Mouse (Mus musculus) intestine, embryonic 16.5 days (tissue): ENCODE results near the gene Mtfr1l. TPM values are rescaled to one million over a fixed set of nuclear protein-coding genes. Genes with fewer than 3 reads are reported as not detected.

Experiments
- ATAC-seq: fragments of 200-750 bp; cut with Nextera tagmentation; 2 replicates; pipeline ENCODE4 v1.8.0; 2017; ENCODE audit warnings: moderate TSS enrichment, moderate library complexity
- H3K27ac ChIP-seq: fragments of 300-500 bp; sonication (generic); 2 replicates; pipeline ENCODE4 v1.5.1; 2014; ENCODE audit warnings: mild to moderate bottlenecking, low read length
- H3K27me3 ChIP-seq: fragments of 300-500 bp; sonication (generic); replicated peaks from 2 replicates; pipeline ENCODE4 v1.6.1; 2014; ENCODE audit warnings: low read length, control low read depth, mixed read lengths; ENCODE audit not compliant: control insufficient read depth, insufficient read depth
- H3K36me3 ChIP-seq: fragments of 300-500 bp; sonication (generic); 2 replicates; pipeline ENCODE4 v1.6.1; 2014; ENCODE audit warnings: low read length, control low read depth; ENCODE audit not compliant: control insufficient read depth, insufficient read depth
- H3K4me1 ChIP-seq: fragments of 300-500 bp; sonication (generic); 2 replicates; pipeline ENCODE4 v1.6.1; 2014; ENCODE audit warnings: low read length, control low read depth, mixed read lengths; ENCODE audit not compliant: control insufficient read depth, insufficient read depth
- H3K4me2 ChIP-seq: fragments of 300-500 bp; sonication (generic); 2 replicates; pipeline ENCODE4 v1.6.1; 2014; ENCODE audit warnings: low read depth, low read length, control low read depth
- H3K4me3 ChIP-seq: fragments of 300-500 bp; sonication (generic); 2 replicates; pipeline ENCODE4 v1.5.1; 2014; ENCODE audit warnings: mild to moderate bottlenecking, low read length
- H3K9ac ChIP-seq: fragments of 300-500 bp; sonication (generic); 2 replicates; pipeline ENCODE4 v1.6.1; 2014; ENCODE audit warnings: low read depth, low read length
- H3K9me3 ChIP-seq: fragments of 300-500 bp; sonication (generic); 2 replicates; pipeline ENCODE4 v1.6.1; 2016; ENCODE audit warnings: low read length, control low read depth; ENCODE audit not compliant: control insufficient read depth
- WGBS: fragments of 180-500 bp; shearing (Covaris S2); extraction: QIAGEN DNeasy Blood & Tissue Kit; methylation state at CpG from one replicate; pipeline ENCODE4 v1.1.7; 2014; 5-methylcytosine and 5-hydroxymethylcytosine counted together
- polyA plus RNA-seq: library from polyadenylated mRNA; unstranded; fragments of >200 nt; fragmentation: Nextera tagmentation; extraction: Ambion mirVana; gene quantifications from 2 replicates; pipeline ENCODE4 v1.2.1, GENCODE M21; 2015

Mtfr1l gene
- polyA plus RNA-seq, 1 experiment from 2014 or later = 97.1 TPM

DNA sequence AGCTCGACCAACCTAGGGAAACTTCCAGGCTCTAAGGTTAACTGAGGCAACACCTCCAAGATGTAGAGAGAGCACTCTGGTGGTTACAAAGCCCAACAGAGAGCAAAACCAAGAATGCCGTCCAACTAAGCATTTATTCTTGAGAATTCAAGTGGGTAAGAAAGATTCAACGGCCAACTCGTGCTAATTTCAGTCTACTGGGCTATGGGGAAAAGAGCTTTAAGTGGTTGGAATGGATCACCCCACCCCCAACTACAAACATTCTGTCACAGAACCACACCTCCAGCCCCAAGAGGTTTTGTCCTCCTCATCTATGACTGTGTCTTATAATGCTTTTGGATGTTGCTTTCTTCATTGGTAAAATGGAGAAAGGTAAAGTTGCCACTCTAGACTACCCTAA lies 2.3 kb downstream of the Mtfr1l start:
- H3K4me2 ChIP-seq = no peak overlapping the region
- peaks cover 14% of the 10 kb centered on the region for H3K4me1 ChIP-seq
- H3K27ac ChIP-seq = no peak overlapping the region
- H3K27me3 ChIP-seq = no peaks in the 10 kb centered on the region
- 74% methylated on average over 4 of the region's 4 CpGs for WGBS
- no peak for ATAC-seq
- no peaks in the 10 kb centered on the region for H3K9me3 ChIP-seq
- H3K4me3 ChIP-seq = no peak overlapping the region
- no peak overlapping the region for H3K9ac ChIP-seq
- H3K36me3 ChIP-seq = peaks cover 3% of the 10 kb centered on the region; the same call in 1 of the 2 replicates

DNA sequence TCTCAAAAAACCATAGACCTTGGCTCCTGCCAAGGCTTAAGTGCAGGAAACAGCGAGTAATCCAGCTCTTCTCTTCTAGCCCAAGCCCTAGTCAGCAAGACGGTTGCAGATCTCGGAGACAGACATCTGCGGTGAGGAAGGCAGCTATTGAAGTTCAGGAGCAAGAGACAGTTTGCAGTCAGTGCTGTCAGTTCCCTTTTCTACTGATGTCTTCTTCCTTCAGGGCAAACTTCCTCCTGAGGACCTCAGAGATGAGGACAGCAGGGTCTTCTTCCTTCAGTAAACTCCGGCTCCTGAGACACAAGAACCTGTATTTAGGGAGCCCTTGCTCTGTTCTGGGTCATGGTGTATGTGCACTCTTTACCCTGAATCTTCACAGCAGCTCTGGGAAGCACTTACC lies 9.0 kb downstream of the Mtfr1l start:
- no peak overlapping the region for H3K4me3 ChIP-seq

DNA sequence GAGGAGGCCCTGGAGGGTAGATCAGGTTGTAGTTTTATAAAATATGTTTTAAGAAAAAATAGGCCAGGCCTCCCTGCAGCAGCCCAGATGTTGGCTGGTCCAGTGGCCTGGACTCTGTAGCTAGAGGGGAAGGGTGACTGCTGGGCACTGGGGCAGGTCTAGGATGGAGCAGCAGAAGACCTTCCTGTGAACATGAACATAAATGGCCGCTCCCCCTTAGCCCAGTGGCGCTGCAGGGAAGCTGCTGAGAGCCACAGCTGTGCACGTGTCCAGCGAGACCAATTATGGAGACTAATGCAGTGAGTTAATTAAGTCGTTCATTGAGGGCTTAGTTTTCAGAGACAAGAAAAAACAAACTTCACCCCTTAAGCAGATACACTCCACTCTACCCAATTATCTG lies 9.4 kb downstream of the Mtfr1l start:
- Histone ChIP-seq H3K9ac (no peak overlapping the region), H3K9me3 (no peaks in the 10 kb centered on the region), H3K27ac (no peak overlapping the region), H3K4me1 (no peaks in the 10 kb centered on the region), H3K4me2 (no peak overlapping the region), H3K4me3 (no peak overlapping the region), H3K36me3 (peaks cover 9% of the 10 kb centered on the region), H3K27me3 (no peaks in the 10 kb centered on the region)
- ATAC-seq = no peak
- 70% methylated on average over 5 of the region's 5 CpGs for WGBS

More for the DNA sequence above, 9.0 kb downstream of the Mtfr1l start:
- Histone ChIP-seq H3K9ac (no peak overlapping the region), H3K9me3 (no peaks in the 10 kb centered on the region), H3K4me1 (no peaks in the 10 kb centered on the region), H3K27me3 (no peaks in the 10 kb centered on the region), H3K4me2 (no peak overlapping the region), H3K27ac (no peak overlapping the region), H3K36me3 (peaks cover 9% of the 10 kb centered on the region)
- 78% methylated on average over 5 of the region's 5 CpGs for WGBS
- no peak for ATAC-seq

DNA sequence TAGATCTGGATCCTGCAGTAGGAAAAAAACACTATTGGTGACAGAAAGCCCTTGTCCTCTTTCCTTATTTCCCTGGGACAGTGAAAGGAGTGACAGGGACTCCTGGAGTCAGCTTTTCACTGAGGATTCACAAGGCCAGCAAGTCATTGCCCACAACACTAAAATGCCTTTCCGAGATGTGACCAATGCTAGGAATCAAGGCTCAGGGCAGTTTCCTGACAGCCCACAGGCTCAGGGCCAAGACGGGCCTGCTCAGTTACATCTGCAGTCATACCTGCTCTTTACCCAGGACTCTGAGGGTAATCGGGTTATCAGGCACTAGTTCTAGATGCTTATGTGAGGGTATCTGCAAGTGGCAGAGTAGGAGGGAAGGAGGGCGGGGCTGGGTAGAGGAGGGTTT lies 11.7 kb downstream of the Mtfr1l start:
- Histone ChIP-seq H3K9ac (no peak overlapping the region), H3K36me3 (peaks cover 6% of the 10 kb centered on the region), H3K4me2 (no peak overlapping the region), H3K9me3 (no peaks in the 10 kb centered on the region), H3K27me3 (no peaks in the 10 kb centered on the region), H3K4me3 (no peak overlapping the region), H3K27ac (no peak overlapping the region), H3K4me1 (no peaks in the 10 kb centered on the region)
- no peak for ATAC-seq
- WGBS = 91% methylated on average over 4 of the region's 4 CpGs

DNA sequence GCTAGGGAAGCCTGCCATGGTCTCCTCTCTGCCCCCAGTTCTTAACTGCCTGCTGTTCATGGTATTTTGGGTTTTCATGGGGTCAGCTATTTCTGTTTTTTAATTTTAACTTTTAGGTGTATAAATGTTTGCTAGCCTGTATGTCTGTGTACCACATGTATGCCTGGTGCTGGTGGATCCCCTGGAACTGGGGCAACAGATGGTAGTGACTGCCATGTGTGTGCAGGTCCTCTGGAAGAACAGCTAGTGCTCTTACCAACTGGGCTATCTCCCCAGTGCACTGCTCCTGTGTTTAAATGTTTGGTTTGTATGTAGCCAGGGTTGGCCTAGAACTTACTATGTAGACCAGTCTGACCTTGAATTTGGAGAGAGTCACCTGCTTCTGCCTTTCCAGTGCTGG lies 15.9 kb downstream of the Mtfr1l start:
- ATAC-seq = no peak
- no peaks in the 10 kb centered on the region for H3K9me3 ChIP-seq
- no peak overlapping the region for H3K9ac ChIP-seq
- no peak overlapping the region for H3K4me2 ChIP-seq
- H3K27ac ChIP-seq = no peak overlapping the region
- peaks cover 6% of the 10 kb centered on the region for H3K36me3 ChIP-seq
- peaks cover 10% of the 10 kb centered on the region for H3K4me1 ChIP-seq
- no peak overlapping the region for H3K4me3 ChIP-seq
- H3K27me3 ChIP-seq = no peaks in the 10 kb centered on the region

DNA sequence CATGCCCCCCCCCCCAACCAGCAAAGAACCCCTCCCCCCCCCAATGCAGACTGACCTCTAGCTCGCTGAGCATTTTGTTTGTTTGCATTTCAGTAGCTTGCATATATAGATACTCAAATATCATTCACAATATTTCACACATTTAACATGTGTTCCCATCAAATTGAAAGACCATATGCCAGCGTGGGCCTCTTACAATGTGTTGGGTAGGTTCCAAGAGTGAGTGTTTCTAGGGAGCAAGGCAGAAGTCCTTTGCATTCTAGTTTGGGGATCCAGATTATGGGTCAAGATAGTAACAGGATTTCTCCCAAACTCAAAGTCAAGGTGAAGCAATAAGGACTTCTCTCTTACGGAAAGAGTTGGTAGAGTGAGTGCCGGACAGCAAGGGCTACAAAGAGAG lies 16.6 kb downstream of the Mtfr1l start:
- 88% methylated on average over 4 of the region's 4 CpGs for WGBS
- Histone ChIP-seq H3K4me2 (no peak overlapping the region), H3K9me3 (no peaks in the 10 kb centered on the region), H3K9ac (no peak overlapping the region), H3K27me3 (no peaks in the 10 kb centered on the region), H3K27ac (no peak overlapping the region), H3K4me3 (no peak overlapping the region), H3K4me1 (peaks cover 10% of the 10 kb centered on the region), H3K36me3 (peaks cover 6% of the 10 kb centered on the region)
- no peak for ATAC-seq

DNA sequence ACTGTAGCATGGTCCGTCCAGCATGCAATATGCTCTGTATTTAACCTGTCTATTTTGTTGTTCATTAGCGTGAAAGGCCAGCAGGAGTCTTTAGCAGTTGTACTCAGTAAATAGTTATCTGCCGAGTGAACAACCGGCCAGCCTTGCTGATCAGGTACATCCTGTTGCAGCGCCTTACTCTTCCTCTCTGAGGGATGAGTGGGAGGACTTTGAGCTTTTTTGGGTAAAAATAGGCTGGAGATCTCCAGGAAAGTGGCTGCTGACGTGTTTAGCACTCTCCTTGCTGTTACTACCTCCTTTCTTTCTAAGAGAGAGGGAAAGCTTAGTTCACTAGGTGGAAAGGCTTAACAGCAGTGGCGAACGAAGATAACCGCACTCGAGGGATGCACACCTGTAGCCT lies 17.5 kb downstream of the Mtfr1l start:
- H3K9me3 ChIP-seq = no peaks in the 10 kb centered on the region
- peaks cover 5% of the 10 kb centered on the region for H3K36me3 ChIP-seq
- H3K9ac ChIP-seq = no peak overlapping the region
- 82% methylated on average over 10 of the region's 10 CpGs for WGBS
- peaks cover 11% of the 10 kb centered on the region for H3K4me1 ChIP-seq
- no peak overlapping the region for H3K4me3 ChIP-seq
- no peak for ATAC-seq
- no peaks in the 10 kb centered on the region for H3K27me3 ChIP-seq
- H3K4me2 ChIP-seq = no peak overlapping the region
- no peak overlapping the region for H3K27ac ChIP-seq

DNA sequence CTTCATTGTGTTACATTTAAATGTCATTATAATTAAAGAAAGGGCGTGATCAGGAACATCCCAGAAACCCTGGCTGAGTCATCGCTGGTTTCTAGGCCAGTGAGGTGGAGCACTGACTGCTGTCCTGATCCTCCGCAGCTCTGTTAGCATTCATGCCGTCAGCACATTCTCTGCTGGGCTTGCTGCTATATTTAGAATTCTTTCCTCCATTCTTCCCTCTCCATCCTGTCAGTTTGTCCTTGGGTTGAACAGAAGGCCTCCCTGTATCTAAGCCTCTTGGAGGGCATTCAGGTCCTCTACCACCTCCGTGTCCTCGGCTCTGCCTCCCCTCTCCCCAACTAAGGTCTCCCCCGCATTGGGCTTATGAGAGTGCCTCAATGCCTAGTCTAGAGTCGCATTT lies 18.2 kb downstream of the Mtfr1l start:
- Histone ChIP-seq H3K36me3 (peaks cover 3% of the 10 kb centered on the region; the same call in 1 of the 2 replicates), H3K27me3 (no peaks in the 10 kb centered on the region), H3K27ac (peak overlapping the region; percentile 49; the same call in 1 of the 2 replicates), H3K9ac (no peak overlapping the region), H3K4me3 (no peak overlapping the region), H3K4me2 (no peak overlapping the region), H3K9me3 (no peaks in the 10 kb centered on the region), H3K4me1 (peaks cover 17% of the 10 kb centered on the region)
- 58% methylated on average over 8 of the region's 8 CpGs for WGBS
- 0 out of 2 replicates have a peak, but pooled peaks have one; percentile 41 for ATAC-seq

DNA sequence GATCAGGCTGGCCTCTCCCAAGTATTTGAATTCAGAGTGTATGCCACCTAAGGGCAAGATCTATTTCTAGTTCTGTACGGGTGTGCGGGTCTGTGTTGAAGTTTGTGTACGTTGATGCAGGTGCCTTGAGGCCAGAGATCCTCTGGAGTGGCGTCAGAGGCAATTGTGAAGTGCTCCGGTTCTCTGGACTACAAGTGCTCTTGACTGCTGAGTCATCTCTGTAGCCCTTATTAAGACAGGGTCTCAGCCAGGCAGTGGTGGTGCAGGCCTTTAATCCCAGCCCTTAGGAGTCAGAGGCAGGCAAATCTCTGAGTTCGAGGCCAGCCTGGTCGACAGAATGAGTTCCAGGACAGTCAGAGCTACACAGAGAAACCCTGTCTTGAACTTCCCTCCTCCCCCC lies 19.6 kb downstream of the Mtfr1l start:
- no peak for ATAC-seq
- Histone ChIP-seq H3K27ac (no peak overlapping the region), H3K36me3 (no peaks in the 10 kb centered on the region), H3K27me3 (no peaks in the 10 kb centered on the region), H3K9me3 (no peaks in the 10 kb centered on the region), H3K4me1 (peaks cover 24% of the 10 kb centered on the region), H3K4me3 (no peak overlapping the region), H3K9ac (no peak overlapping the region), H3K4me2 (no peak overlapping the region)
- WGBS = 80% methylated on average over 7 of the region's 7 CpGs

DNA sequence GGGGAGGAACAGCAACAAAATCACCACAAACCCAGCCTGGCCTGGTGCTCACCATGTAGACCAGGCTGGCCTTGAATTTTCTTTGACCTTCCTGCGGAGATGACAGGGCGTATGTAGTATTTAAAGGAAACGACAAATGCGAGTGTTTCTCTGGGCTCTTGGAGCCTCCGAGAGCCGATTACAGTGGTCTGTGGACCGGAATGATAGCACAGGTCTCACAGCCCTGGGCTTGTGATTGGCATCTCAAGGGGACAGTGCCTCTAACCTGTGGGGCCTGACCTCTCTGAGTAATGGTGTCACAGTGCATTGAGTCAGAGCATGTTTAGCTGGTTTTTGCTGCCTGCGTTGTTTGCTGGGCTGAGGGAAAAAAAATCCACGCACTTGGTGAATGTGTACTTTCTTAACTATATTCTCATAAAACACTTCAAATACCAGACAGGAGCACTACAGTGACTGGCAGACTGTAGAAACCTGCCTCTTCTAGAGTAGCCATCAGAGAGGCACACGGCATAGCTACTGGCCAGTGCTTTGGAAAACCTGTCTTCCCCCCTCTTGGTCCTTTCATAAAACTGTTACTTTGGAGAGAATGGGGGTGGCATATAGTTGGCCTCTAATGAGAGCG lies 20.8 kb downstream of the Mtfr1l start:
- peaks cover 24% of the 10 kb centered on the region for H3K4me1 ChIP-seq
- no peaks in the 10 kb centered on the region for H3K9me3 ChIP-seq
- no peaks in the 10 kb centered on the region for H3K36me3 ChIP-seq
- H3K9ac ChIP-seq = peak overlapping the region; percentile 33; the same call in 1 of the 2 replicates
- no peaks in the 10 kb centered on the region for H3K27me3 ChIP-seq
- ATAC-seq = no peak
- H3K4me2 ChIP-seq = no peak overlapping the region
- no peak overlapping the region for H3K4me3 ChIP-seq
- 82% methylated on average over 11 of the region's 11 CpGs for WGBS
- peak overlapping the region; percentile 41; the same call in 1 of the 2 replicates for H3K27ac ChIP-seq
